Mouse (Mus musculus) MEL (cell line): ENCODE data around the gene Celf2.

Source experiments
- EP300 ChIP-seq, 2 experiments: IDR thresholded peaks; 2 replicates each; pipeline ENCODE4 v1.6.1; 2011; ENCODE audit warnings: improper control_type of control experiment in 2 of 2, low read length in 2 of 2, low read depth in 1 of 2, mild to moderate bottlenecking in 1 of 2
- GABPA ChIP-seq: IDR thresholded peaks from 2 replicates; pipeline ENCODE4 v1.6.1; 2012; ENCODE audit warnings: low read depth, mild to moderate bottlenecking, inconsistent platforms, low read length, improper control_type of control experiment, moderate library complexity
- HCFC1 ChIP-seq: IDR thresholded peaks from 2 replicates; pipeline ENCODE4 v1.6.1; 2012; ENCODE audit warnings: low read depth, mild to moderate bottlenecking, inconsistent platforms, low read length, improper control_type of control experiment, moderate library complexity
- POLR2A ChIP-seq, 2 experiments: IDR thresholded peaks; 2 replicates each; pipeline ENCODE4 v1.6.1; 2011 to 2012; ENCODE audit warnings: low read length in 2 of 2, mild to moderate bottlenecking in 2 of 2, control low read depth in 1 of 2, improper control_type of control experiment in 1 of 2, low read depth in 1 of 2, moderate library complexity in 1 of 2; ENCODE audit not compliant: control insufficient read depth in 1 of 2, insufficient read depth in 1 of 2, poor library complexity in 1 of 2
- RAD21 ChIP-seq: IDR thresholded peaks from 2 replicates; pipeline ENCODE4 v1.6.1; 2011; ENCODE audit warnings: mild to moderate bottlenecking, low read depth, low read length, improper control_type of control experiment
- RCOR1 ChIP-seq: IDR thresholded peaks from 2 replicates; pipeline ENCODE4 v1.6.1; 2012; ENCODE audit warnings: low read depth, mild to moderate bottlenecking, inconsistent platforms, low read length, improper control_type of control experiment
- TCF12 ChIP-seq: IDR thresholded peaks from 2 replicates; pipeline ENCODE4 v1.6.1; 2014; ENCODE audit warnings: low read depth, mild to moderate bottlenecking, inconsistent platforms, low read length, improper control_type of control experiment, moderate library complexity

DNA sequence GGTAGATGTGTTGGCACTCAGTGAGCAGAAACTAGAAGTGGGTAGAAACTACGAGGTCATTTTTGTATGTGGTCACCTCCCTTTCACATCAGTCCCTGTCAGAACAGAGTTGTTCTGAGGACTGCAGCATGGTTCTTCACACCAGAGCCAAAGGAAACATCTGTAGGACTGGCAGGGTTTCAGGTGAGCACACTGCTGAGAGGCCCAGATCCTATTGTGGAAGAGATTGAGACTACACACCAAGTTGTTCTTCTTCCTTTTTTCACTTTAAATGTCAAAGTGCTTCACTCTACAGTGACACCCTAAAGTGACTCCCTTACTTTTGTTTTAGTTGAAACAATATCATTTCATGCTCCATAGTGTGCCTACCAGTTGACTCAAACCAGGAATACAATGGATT is 804.6 kb downstream of the Celf2 start:
- no peak for TF ChIP-seq TCF12
- no peak for TF ChIP-seq HCFC1
- TF ChIP-seq EP300 (IDR thresholded peaks at IDR 0.05; ENCODE audit: low read depth in 1 of 2, low read length in 2 of 2): no peak
- TF ChIP-seq RAD21: no peak
- no peak for TF ChIP-seq RCOR1
- no peak for TF ChIP-seq POLR2A (IDR thresholded peaks at IDR 0.05; ENCODE audit: control insufficient read depth in 1 of 2, insufficient read depth in 1 of 2, low read depth in 1 of 2, low read length in 2 of 2, poor library complexity in 1 of 2)
- no peak for TF ChIP-seq GABPA
